Mouse (Mus musculus) fibroblast of lung, adult 2 months (primary cell): ENCODE data around the gene Adgrl3.

Source experiments
- DNase-seq: peaks from one replicate; pipeline ENCODE4 v3.0.0-alpha.2; 2011; ENCODE audit warnings: low read depth

The Adgrl3 gene

GRCm38 (mm10) chr5:81019590-81020254 lies at the start of gene Adgrl3:
Adgrl3 (plus strand) TSS chr5:81020138.
- no peak for DNase-seq

- DNase-seq, result no peak
These were observed 772 bp upstream of the Adgrl3 start for GRCm38 (mm10) chr5:81019166-81019565.

- no peak for DNase-seq
These were observed 505 bp downstream of the Adgrl3 start for GRCm38 (mm10) chr5:81020281-81021005.

GRCm38 (mm10) chr5:81021006-81021320 lies 1.0 kb downstream of the Adgrl3 start:
- no peak for DNase-seq

GRCm38 (mm10) chr5:81021331-81021863 lies 1.5 kb downstream of the Adgrl3 start:
- DNase-seq, result no peak

- DNase-seq, result no peak
These were observed 1.9 kb downstream of the Adgrl3 start for GRCm38 (mm10) chr5:81021864-81022305.

GRCm38 (mm10) chr5:81022306-81023071 lies 2.6 kb downstream of the Adgrl3 start:
- no peak for DNase-seq

GRCm38 (mm10) chr5:81023923-81024715 lies 4.2 kb downstream of the Adgrl3 start:
- DNase-seq, result no peak

GRCm38 (mm10) chr5:81028875-81029274 lies 8.9 kb downstream of the Adgrl3 start:
- no peak for DNase-seq

GRCm38 (mm10) chr5:81037091-81037490 lies 17.2 kb downstream of the Adgrl3 start:
- DNase-seq, result no peak

GRCm38 (mm10) chr5:81043875-81044274 lies 23.9 kb downstream of the Adgrl3 start:
- DNase-seq, result no peak

- no peak for DNase-seq
These were observed 26.2 kb downstream of the Adgrl3 start for GRCm38 (mm10) chr5:81046128-81046527.

GRCm38 (mm10) chr5:81054628-81055027 lies 34.7 kb downstream of the Adgrl3 start:
- DNase-seq, result no peak

GRCm38 (mm10) chr5:81055253-81055652 lies 35.3 kb downstream of the Adgrl3 start:
- no peak for DNase-seq

- DNase-seq, result no peak
These were observed 38.2 kb downstream of the Adgrl3 start for GRCm38 (mm10) chr5:81058122-81058521.

- no peak for DNase-seq
These were observed 41.0 kb downstream of the Adgrl3 start for GRCm38 (mm10) chr5:81060950-81061349.

GRCm38 (mm10) chr5:81061386-81061785 lies 41.4 kb downstream of the Adgrl3 start:
- DNase-seq, result no peak

GRCm38 (mm10) chr5:81064026-81064425 lies 44.1 kb downstream of the Adgrl3 start:
- no peak for DNase-seq

GRCm38 (mm10) chr5:81068173-81068572 lies 48.2 kb downstream of the Adgrl3 start:
- no peak for DNase-seq

GRCm38 (mm10) chr5:81068839-81069238 lies 48.9 kb downstream of the Adgrl3 start:
- DNase-seq, result no peak

GRCm38 (mm10) chr5:81072888-81073287 lies 53.0 kb downstream of the Adgrl3 start:
- no peak for DNase-seq

GRCm38 (mm10) chr5:81073875-81074274 lies 53.9 kb downstream of the Adgrl3 start:
- peak; percentile 71 for DNase-seq
